Mouse (Mus musculus) small intestine, adult 2 months (tissue): ENCODE data around the gene Nphp4. TPM values are rescaled to one million over a fixed set of nuclear protein-coding genes. Genes with fewer than 3 reads are reported as not detected.

ENCODE experiments used
- H3K27ac ChIP-seq: fragments of 200-500 bp; 2 replicates; pipeline ENCODE4 v1.5.1; 2012; ENCODE audit warnings: low read depth, low read length, control low read depth, inconsistent platforms; ENCODE audit not compliant: insufficient read depth
- H3K27me3 ChIP-seq: fragments of 200-500 bp; 2 replicates; pipeline ENCODE4 v1.6.1; 2012; ENCODE audit warnings: mild to moderate bottlenecking, moderate library complexity, low read length, inconsistent platforms; ENCODE audit not compliant: control insufficient read depth, insufficient read depth
- H3K36me3 ChIP-seq: fragments of 200-500 bp; 2 replicates; pipeline ENCODE4 v1.6.1; 2012; ENCODE audit warnings: mild to moderate bottlenecking, low read length, control low read depth, inconsistent platforms; ENCODE audit not compliant: control insufficient read depth, insufficient read depth
- H3K4me1 ChIP-seq: fragments of 200-500 bp; 2 replicates; pipeline ENCODE4 v1.6.1; 2012; ENCODE audit warnings: low read length, inconsistent platforms, mixed read lengths; ENCODE audit not compliant: control insufficient read depth, insufficient read depth, insufficient read length
- H3K4me3 ChIP-seq: fragments of 200-500 bp; 2 replicates; pipeline ENCODE4 v1.5.1; 2012; ENCODE audit warnings: low read depth, mild to moderate bottlenecking, control low read depth, inconsistent platforms, low read length, moderate library complexity
- CTCF ChIP-seq: fragments of 200-500 bp; IDR thresholded peaks from 2 replicates; pipeline ENCODE4 v1.5.1; 2012; ENCODE audit warnings: low read depth, mild to moderate bottlenecking, control low read depth, inconsistent platforms, low read length, moderate library complexity, mixed read lengths; ENCODE audit not compliant: insufficient replicate concordance, insufficient read length; ENCODE audit errors: extremely low read depth
- POLR2A ChIP-seq: fragments of 200-500 bp; IDR thresholded peaks from 2 replicates; pipeline ENCODE4 v1.6.1; 2012; ENCODE audit warnings: low read depth, mild to moderate bottlenecking, control low read depth, inconsistent platforms, low read length, moderate library complexity
- WGBS: fragments of 180-500 bp; shearing (Covaris S2); methylation state at CpG from one replicate; pipeline ENCODE4 v1.1.7; 2018; 5-methylcytosine and 5-hydroxymethylcytosine counted together
- polyA plus RNA-seq: library from polyadenylated mRNA; depleted of rRNA; stranded (reverse); fragments of >200 nt; gene quantifications from 2 replicates; pipeline ENCODE4 v1.2.3, GENCODE M21; 2012

Nphp4 gene
- polyA plus RNA-seq, 1 experiment, result 0.68 TPM

DNA sequence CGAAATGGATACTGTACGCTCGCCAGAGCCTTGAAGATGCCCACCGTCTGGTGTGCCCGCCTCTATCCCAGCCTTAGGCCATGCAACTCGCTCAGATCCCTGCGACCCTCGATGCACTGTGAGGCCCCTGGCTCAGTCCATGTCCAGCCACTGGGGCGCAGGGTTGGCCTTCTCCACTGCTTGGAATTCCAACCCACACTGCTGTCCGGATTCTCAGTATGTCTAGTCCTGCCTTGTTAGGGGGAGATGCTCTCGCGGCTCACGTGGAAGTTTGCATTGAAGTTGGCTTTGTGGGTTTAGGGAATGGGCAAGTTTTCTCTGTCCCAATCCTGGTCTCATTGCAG, 1.7 kb downstream of the Nphp4 start:
- H3K36me3 ChIP-seq, result no peaks in the 10 kb centered on the region
- TF ChIP-seq POLR2A (no peak), CTCF (no peak)
- H3K4me1 ChIP-seq, result peaks cover 3% of the 10 kb centered on the region; the same call in 1 of the 2 replicates
- H3K27me3 ChIP-seq, result no peaks in the 10 kb centered on the region
- H3K27ac ChIP-seq, result no peak overlapping the region
- 4% methylated on average over 13 of the region's 13 CpGs for WGBS
- H3K4me3 ChIP-seq, result peak overlapping the region; percentile 87

DNA sequence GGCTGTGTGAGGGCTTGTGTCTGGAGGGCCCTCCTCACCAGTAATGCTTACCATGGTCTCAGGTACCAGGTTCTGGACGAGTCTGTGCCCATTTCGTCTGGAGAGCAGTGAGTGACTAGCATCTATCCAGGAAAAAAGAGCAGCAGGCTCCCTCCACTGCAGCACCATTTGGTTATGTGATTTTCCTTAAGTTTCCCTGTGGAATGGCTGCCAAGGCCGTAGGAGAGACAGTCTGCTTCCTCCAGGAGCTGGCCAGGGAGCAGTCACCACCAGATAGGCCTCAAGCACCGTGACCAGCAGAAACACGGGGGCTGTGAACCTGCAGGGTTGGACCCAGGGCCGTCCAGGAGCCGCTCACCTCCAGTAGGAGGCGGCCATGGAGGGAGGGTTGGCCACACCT, 3.9 kb downstream of the Nphp4 start:
- TF ChIP-seq CTCF (no peak), POLR2A (no peak)
- Histone ChIP-seq H3K36me3 (no peaks in the 10 kb centered on the region), H3K4me1 (peaks cover 3% of the 10 kb centered on the region; the same call in 1 of the 2 replicates), H3K27ac (no peak overlapping the region), H3K27me3 (no peaks in the 10 kb centered on the region), H3K4me3 (no peak overlapping the region)
- WGBS, result 46% methylated on average over 8 of the region's 8 CpGs

DNA sequence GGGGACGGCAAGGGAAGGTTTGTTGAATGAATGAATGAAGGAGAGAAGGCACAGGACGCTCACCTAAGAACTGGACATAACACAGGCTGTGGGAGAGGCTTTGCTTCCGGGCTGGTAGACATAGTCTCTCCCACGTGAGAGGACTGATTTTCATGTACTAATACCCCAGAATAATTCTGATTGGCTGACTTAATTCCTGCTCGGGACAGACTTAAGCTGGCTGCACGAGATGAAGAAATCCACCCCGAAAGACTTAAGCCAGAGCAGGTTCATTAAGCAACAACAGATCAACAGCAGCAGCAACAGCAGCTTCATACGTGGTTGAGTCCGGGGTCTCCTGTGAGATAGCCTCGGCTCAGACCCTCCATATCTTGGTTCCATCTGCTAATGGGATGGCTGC, 11.5 kb downstream of the Nphp4 start:
- no peak overlapping the region for H3K4me3 ChIP-seq
- H3K4me1 ChIP-seq, result no peaks in the 10 kb centered on the region
- TF ChIP-seq CTCF (no peak), POLR2A (no peak)
- no peaks in the 10 kb centered on the region for H3K27me3 ChIP-seq
- no peaks in the 10 kb centered on the region for H3K36me3 ChIP-seq
- H3K27ac ChIP-seq, result no peak overlapping the region
- 79% methylated on average over 10 of the region's 10 CpGs for WGBS

GRCm38 (mm10) chr4:152490311-152490710, 13.8 kb downstream of the Nphp4 start:
- Histone ChIP-seq H3K4me3 (no peak overlapping the region), H3K4me1 (no peaks in the 10 kb centered on the region), H3K27me3 (no peaks in the 10 kb centered on the region), H3K36me3 (no peaks in the 10 kb centered on the region), H3K27ac (no peak overlapping the region)
- 84% methylated on average over 14 of the region's 14 CpGs for WGBS
- TF ChIP-seq CTCF (no peak), POLR2A (no peak)

GRCm38 (mm10) chr4:152491250-152491899, 14.9 kb downstream of the Nphp4 start:
- Histone ChIP-seq H3K27ac (no peak overlapping the region), H3K36me3 (no peaks in the 10 kb centered on the region), H3K4me3 (no peak overlapping the region; the same call in 1 of the 2 replicates), H3K4me1 (no peaks in the 10 kb centered on the region), H3K27me3 (no peaks in the 10 kb centered on the region)
- TF ChIP-seq POLR2A, result no peak
- peak; percentile 56; the same call in 1 of the 2 replicates for TF ChIP-seq CTCF
- 51% methylated on average over 15 of the region's 15 CpGs for WGBS

DNA sequence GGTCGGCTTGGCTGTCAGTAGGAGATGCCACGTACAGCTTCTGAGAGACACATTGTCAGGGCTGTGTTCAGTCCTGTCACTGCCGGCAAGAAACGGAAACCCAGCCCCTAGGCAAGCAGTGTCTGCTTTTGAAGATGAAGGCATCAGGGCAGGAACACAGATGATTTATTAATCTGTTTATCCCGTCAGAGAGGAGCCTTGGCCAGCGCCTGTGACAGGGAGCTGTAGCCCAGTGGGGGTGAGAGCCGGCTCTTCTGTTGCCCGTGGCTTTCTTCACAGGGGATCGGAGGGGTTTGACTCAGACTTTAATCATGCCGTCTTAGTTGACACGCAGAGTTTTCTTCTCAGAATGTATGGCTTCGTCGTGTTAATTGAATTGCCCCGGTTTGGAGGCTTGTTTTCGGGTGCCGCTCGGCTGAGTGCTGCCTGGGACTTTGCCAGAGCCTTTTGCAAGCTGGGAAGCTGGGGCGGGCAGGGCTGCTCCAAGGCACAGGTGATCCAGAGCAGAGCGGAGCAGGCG, 17.9 kb downstream of the Nphp4 start:
- Histone ChIP-seq H3K27me3 (no peaks in the 10 kb centered on the region), H3K27ac (no peak overlapping the region), H3K4me1 (no peaks in the 10 kb centered on the region), H3K36me3 (no peaks in the 10 kb centered on the region), H3K4me3 (no peak overlapping the region)
- WGBS, result 47% methylated on average over 20 of the region's 20 CpGs
- TF ChIP-seq POLR2A (no peak), CTCF (no peak)

DNA sequence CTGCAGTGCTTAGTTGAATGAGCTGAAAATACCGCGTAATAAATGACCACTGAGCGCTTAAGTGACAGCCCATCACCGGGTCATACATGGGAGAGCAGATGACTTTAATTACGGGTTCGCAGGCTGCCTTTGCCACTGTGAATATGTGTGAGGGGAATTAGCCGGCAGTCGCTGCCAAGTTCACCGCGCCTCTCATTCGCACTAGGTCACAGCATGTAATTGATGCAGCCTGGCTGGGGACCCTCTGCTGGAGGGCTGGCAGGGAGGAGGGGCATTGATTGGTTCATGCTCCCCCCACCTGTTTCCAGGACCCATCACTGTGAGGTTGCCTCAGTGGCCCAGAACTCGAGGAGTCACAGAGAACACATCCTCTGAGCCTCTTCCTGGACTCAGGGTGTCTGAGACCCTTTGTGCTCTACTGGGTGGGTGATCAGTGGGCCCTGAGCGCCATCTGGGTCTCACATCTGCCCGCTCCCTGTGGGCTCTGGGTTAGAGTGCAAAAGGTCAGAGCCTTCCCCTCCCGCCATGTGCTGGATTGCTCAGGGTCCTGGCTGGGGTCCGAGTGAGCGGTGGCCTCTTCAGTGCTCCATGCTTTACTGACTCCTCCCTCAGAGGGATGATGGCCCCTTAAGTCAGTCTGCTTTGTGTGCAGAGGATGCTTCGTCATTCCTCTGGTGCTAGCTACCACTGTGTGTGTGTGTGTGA, 35.9 kb downstream of the Nphp4 start:
- H3K4me3 ChIP-seq, result no peak overlapping the region
- TF ChIP-seq CTCF (no peak), POLR2A (no peak)
- H3K4me1 ChIP-seq, result no peaks in the 10 kb centered on the region
- no peaks in the 10 kb centered on the region for H3K36me3 ChIP-seq
- no peak overlapping the region for H3K27ac ChIP-seq
- WGBS, result 83% methylated on average over 18 of the region's 18 CpGs
- H3K27me3 ChIP-seq, result no peaks in the 10 kb centered on the region
